23 mouse cellular contexts compared by ENCODE assay signal in the genomic region with DNA sequence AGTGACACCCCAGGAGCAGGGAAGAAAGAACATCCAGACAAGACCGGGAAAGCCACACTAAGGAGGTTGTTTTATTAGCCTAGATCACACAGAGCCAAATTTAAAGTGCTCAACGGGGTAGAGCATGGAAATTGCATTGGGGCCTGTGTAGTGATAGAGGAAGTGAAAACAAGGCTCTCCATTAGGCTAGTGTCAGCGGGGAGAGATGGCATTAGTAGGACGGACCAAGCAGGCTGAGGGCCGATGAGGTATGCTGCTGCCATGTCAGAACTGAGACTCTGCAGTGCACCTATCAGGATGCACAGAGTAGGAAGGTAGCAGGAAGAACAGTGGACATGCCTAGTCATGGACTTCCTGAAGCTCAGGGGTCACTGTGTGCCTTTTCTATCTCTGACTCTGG.
DNase-seq lines count a peak whose midpoint lies in the region; ATAC-seq lines count a peak whose summit lies in the region.
"Had no signal": no experiment of that assay in that cellular context is flagged by ENCODE, and none has a peak within 500 bp of the region (broad histone marks: within the 10 kb centered on the region; RNA-seq: fewer than 3 reads in every experiment).

No protein-coding gene starts in this region.

- H3K27ac ChIP-seq in forebrain, embryonic 13.5 days = no peak overlapping the region
- H3K27ac ChIP-seq in forebrain, embryonic 12.5 days = no peak overlapping the region
- no peak overlapping the region for H3K27ac ChIP-seq in hindbrain, embryonic 14.5 days
- H3K27ac ChIP-seq in hindbrain, embryonic 10.5 days = no peak overlapping the region
- H3K27ac ChIP-seq: heart, embryonic 15.5 days; hindbrain, postnatal 0 days; kidney, postnatal 0 days; left cerebral cortex, adult 2 months; limb, embryonic 13.5 days; liver, embryonic 14.5 days; stomach, postnatal 0 days had no signal

- H3K4me3 ChIP-seq in forebrain, embryonic 13.5 days = no peak overlapping the region
- no peak overlapping the region for H3K4me3 ChIP-seq in forebrain, embryonic 12.5 days (replicated peaks)
- H3K4me3 ChIP-seq in hindbrain, embryonic 14.5 days (replicated peaks; ENCODE audit: low read length) = no peak overlapping the region
- H3K4me3 ChIP-seq in hindbrain, embryonic 10.5 days = no peak overlapping the region
- H3K4me3 ChIP-seq: heart, embryonic 15.5 days; left cerebral cortex, adult 2 months; limb, embryonic 13.5 days had no signal

- no peak for DNase-seq in hindbrain, embryonic 14.5 days (ENCODE audit: low spot score)
- no peak for DNase-seq in hindbrain, embryonic 10.5 days (ENCODE audit: low spot score)
- DNase-seq in kidney, postnatal 36 days = no peak
- DNase-seq: adrenal gland, adult 8-10 months; cerebellum, adult 11 months; cerebellum, postnatal 14 days; heart, adult 18-20 months; kidney, adult 11 months; right cerebral cortex, postnatal 14 days; thymus, postnatal 14 days had no signal

- 0 out of 2 replicates have a peak, but pooled peaks have one; percentile 9 for ATAC-seq in forebrain, embryonic 13.5 days
- no peak for ATAC-seq in forebrain, embryonic 12.5 days (ENCODE audit: low FRiP score)
- ATAC-seq in hindbrain, embryonic 14.5 days (ENCODE audit: low FRiP score) = peak; percentile 34; the same call in 1 of the 2 replicates
- peak; percentile 91 for ATAC-seq in granulocyte monocyte progenitor cell, adult 5-6 weeks (replicated peaks; ENCODE audit: poor library complexity, severe bottlenecking)
- peak; percentile 33; the same call in 1 of the 2 replicates for ATAC-seq in neutrophil, adult 5-6 weeks (ENCODE audit: extremely low read depth, insufficient number of reproducible peaks, low FRiP score, poor library complexity, severe bottlenecking)
- no peak for ATAC-seq in cerebellum, adult (ENCODE audit: insufficient number of reproducible peaks, low FRiP score, low TSS enrichment)
- ATAC-seq: hindbrain, postnatal 0 days; lung, postnatal 0 days had no signal

- H3K9ac ChIP-seq in forebrain, embryonic 13.5 days = no peak overlapping the region
- H3K9ac ChIP-seq in forebrain, embryonic 12.5 days = no peak overlapping the region
- H3K9ac ChIP-seq in hindbrain, embryonic 14.5 days = no peak overlapping the region
- H3K9ac ChIP-seq: heart, embryonic 15.5 days; limb, embryonic 13.5 days; liver, embryonic 14.5 days had no signal

- H3K4me2 ChIP-seq in forebrain, embryonic 13.5 days = no peak overlapping the region
- no peak overlapping the region for H3K4me2 ChIP-seq in forebrain, embryonic 12.5 days
- no peak overlapping the region for H3K4me2 ChIP-seq in hindbrain, embryonic 14.5 days (replicated peaks)
- H3K4me2 ChIP-seq: heart, embryonic 15.5 days; limb, embryonic 13.5 days had no signal

- WGBS in forebrain, embryonic 13.5 days = 86% methylated on average over 5 of the region's 5 CpGs
- 88% methylated on average over 5 of the region's 5 CpGs for WGBS in forebrain, embryonic 12.5 days
- 83% methylated on average over 5 of the region's 5 CpGs for WGBS in hindbrain, embryonic 14.5 days
- 86% methylated on average over 5 of the region's 5 CpGs for WGBS in hindbrain, embryonic 10.5 days

- no peaks in the 10 kb centered on the region for H3K4me1 ChIP-seq in forebrain, embryonic 13.5 days
- no peaks in the 10 kb centered on the region for H3K4me1 ChIP-seq in forebrain, embryonic 12.5 days
- H3K4me1 ChIP-seq in hindbrain, embryonic 14.5 days (replicated peaks; ENCODE audit: control insufficient read depth, insufficient read depth, low read length) = no peaks in the 10 kb centered on the region
- H3K4me1 ChIP-seq in hindbrain, embryonic 10.5 days (replicated peaks) = no peaks in the 10 kb centered on the region
- H3K4me1 ChIP-seq: heart, embryonic 15.5 days had no signal

- no peaks in the 10 kb centered on the region for H3K9me3 ChIP-seq in forebrain, embryonic 13.5 days (replicated peaks)
- no peaks in the 10 kb centered on the region for H3K9me3 ChIP-seq in forebrain, embryonic 12.5 days
- H3K9me3 ChIP-seq in hindbrain, embryonic 14.5 days (ENCODE audit: control insufficient read depth, low read length) = no peaks in the 10 kb centered on the region
- no peaks in the 10 kb centered on the region for H3K9me3 ChIP-seq in hindbrain, embryonic 10.5 days
- H3K9me3 ChIP-seq: heart, embryonic 15.5 days; limb, embryonic 13.5 days had no signal

- H3K27me3 ChIP-seq in forebrain, embryonic 13.5 days = no peaks in the 10 kb centered on the region
- H3K27me3 ChIP-seq in forebrain, embryonic 12.5 days = no peaks in the 10 kb centered on the region
- H3K27me3 ChIP-seq in hindbrain, embryonic 14.5 days (ENCODE audit: control insufficient read depth, insufficient read depth, low read length) = no peaks in the 10 kb centered on the region
- no peaks in the 10 kb centered on the region for H3K27me3 ChIP-seq in hindbrain, embryonic 10.5 days (ENCODE audit: insufficient read depth, poor library complexity, severe bottlenecking)
- H3K27me3 ChIP-seq: heart, embryonic 15.5 days; limb, embryonic 13.5 days had no signal

- H3K36me3 ChIP-seq in forebrain, embryonic 13.5 days (ENCODE audit: poor library complexity, severe bottlenecking) = peaks cover 33% of the 10 kb centered on the region
- H3K36me3 ChIP-seq in forebrain, embryonic 12.5 days (replicated peaks) = peaks cover 11% of the 10 kb centered on the region; the same call in 1 of the 2 replicates
- peaks cover 20% of the 10 kb centered on the region for H3K36me3 ChIP-seq in hindbrain, embryonic 14.5 days (replicated peaks; ENCODE audit: control insufficient read depth, insufficient read depth)
- peaks cover 14% of the 10 kb centered on the region for H3K36me3 ChIP-seq in hindbrain, embryonic 10.5 days
- H3K36me3 ChIP-seq: heart, embryonic 15.5 days; limb, embryonic 13.5 days had no signal

Comparison
In these comparisons a context has a peak if more than half of its experiments do, and no peak if none do; other contexts are left out.
1. ATAC-seq: peak in forebrain, embryonic 13.5 days (single experiment), hindbrain, embryonic 14.5 days (single experiment), granulocyte monocyte progenitor cell, adult 5-6 weeks (single experiment) and neutrophil, adult 5-6 weeks (single experiment); none in forebrain, embryonic 12.5 days (single experiment) and cerebellum, adult (single experiment).